Mouse (Mus musculus) embryonic fibroblast, embryonic 13.5 days (primary cell): ENCODE results near the gene Celf2.

Source experiments
- CTCF ChIP-seq: IDR thresholded peaks from 2 replicates; pipeline ENCODE4 v1.5.1; 2011; ENCODE audit warnings: mild to moderate bottlenecking, control low read depth, low read length, moderate library complexity, borderline replicate concordance; ENCODE audit not compliant: insufficient read depth
- POLR2A ChIP-seq: IDR thresholded peaks from 2 replicates; pipeline ENCODE4 v1.6.1; 2011; ENCODE audit warnings: low read depth, mild to moderate bottlenecking, control low read depth, low read length, moderate library complexity

- TF ChIP-seq POLR2A (no peak), CTCF (no peak)
Observed at GRCm38 (mm10) chr2:6880941-6881575, 628.3 kb downstream of the Celf2 start.
